Mouse (Mus musculus): ENCODE data around the gene Nt5m.

DNA sequence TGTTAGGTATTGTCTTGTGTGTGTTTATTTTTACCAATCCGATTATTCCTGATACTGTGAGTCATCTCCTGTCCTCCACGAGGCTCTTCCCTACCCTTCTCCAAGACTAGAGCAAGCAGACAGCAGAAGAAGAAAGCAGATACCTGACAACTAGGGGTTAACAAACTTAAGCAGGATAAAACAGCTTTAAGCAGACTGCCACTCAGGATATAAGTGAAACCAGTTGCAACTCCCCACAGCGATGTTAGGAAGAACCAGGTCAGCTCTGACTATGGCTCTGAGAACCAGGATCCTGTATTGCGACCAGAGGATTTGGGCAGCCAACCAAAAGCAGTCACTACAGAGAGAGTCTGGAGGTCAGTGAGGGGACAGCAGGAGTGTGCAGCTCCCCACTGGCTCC, 28.0 kb upstream of the Nt5m start:
- TF ChIP-seq POLR2A (IDR thresholded peaks at IDR 0.05; ENCODE audit: borderline replicate concordance, extremely low read depth, insufficient read depth, insufficient read length, poor library complexity, severe bottlenecking) (no peak), CTCF (IDR thresholded peaks at IDR 0.05; ENCODE audit: borderline replicate concordance, extremely low read depth, insufficient read depth, insufficient read length) (no peak)
